Mouse (Mus musculus) large intestine, adult 2 months (tissue): ENCODE results near the gene Dyrk1b. TPM values are rescaled to one million over a fixed set of nuclear protein-coding genes. Genes with fewer than 3 reads are reported as not detected.
"Not testable (repeated sequence)": the region's sequence is repeated elsewhere in the genome, so short reads cannot be mapped to it uniquely, and the experiment has no call there.

Experiments
- DNase-seq: peaks from one replicate; pipeline ENCODE4 v3.0.0-alpha.2; 2012; ENCODE audit warnings: low read depth, low spot score
- WGBS: fragments of 180-500 bp; shearing (Covaris S2); methylation state at CpG from one replicate; pipeline ENCODE4 v1.1.7; 2018; 5-methylcytosine and 5-hydroxymethylcytosine counted together
- polyA plus RNA-seq: library from polyadenylated mRNA; depleted of rRNA; stranded (reverse); fragments of >200 nt; gene quantifications from 2 replicates; pipeline ENCODE4 v1.2.3, GENCODE M21; 2012; rRNA removed

Dyrk1b gene
- polyA plus RNA-seq = 11.3 and 16.1 TPM in 2 replicates

GRCm38 (mm10) chr7:28179228-28179627 is at the start of gene Dyrk1b:
Dyrk1b (plus strand) TSS chr7:28179469.
- under 1% methylated on average over 25 of the region's 25 CpGs for WGBS
- peak; percentile 97 for DNase-seq

GRCm38 (mm10) chr7:28137613-28138012 is 41.7 kb upstream of the Dyrk1b start:
- WGBS = 46% methylated on average over 5 of the region's 5 CpGs
- no peak for DNase-seq

GRCm38 (mm10) chr7:28148263-28148662 is 31.0 kb upstream of the Dyrk1b start:
- WGBS = 8% methylated on average over 3 of the region's 3 CpGs
- peak; percentile 13 for DNase-seq

GRCm38 (mm10) chr7:28149841-28150240 is 29.4 kb upstream of the Dyrk1b start:
- DNase-seq = no peak
- WGBS = 62% methylated on average over 1 of the region's 1 CpGs

DNA sequence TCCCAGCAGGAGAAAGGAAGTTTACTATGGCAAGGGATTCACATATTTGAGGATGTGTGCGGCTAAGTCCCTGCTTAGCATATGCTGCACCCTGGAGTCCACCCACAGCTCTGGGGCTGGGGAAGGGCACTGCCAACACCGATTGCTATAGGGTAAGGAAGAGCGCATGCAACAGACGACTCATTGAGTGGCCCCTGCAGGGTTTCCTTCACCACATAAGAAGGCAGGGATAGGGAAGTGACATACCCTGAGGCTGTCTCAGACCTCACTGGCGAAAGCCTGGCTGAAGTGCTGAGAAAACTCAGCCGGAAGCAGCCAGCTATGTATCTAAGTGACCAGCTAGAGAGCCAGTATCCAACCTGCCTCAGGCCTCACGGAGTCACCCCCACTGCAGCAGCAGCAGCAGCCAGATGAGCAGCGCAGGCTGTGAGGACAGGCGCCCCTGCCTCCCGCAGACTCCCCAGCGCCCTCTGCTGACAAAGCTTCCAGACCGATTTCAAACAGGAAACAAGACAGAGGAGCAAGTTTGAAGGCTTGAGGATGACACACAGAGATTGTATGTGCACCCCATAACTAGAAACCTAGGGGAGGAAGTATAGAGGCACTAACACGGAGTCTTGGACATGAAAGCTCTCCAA is 27.6 kb upstream of the Dyrk1b start:
- 16% methylated on average over 13 of the region's 13 CpGs for WGBS
- DNase-seq = no peak

GRCm38 (mm10) chr7:28153595-28153994 is 25.7 kb upstream of the Dyrk1b start:
- DNase-seq = not testable (repeated sequence)
- WGBS = 27% methylated on average over 5 of the region's 5 CpGs

DNA sequence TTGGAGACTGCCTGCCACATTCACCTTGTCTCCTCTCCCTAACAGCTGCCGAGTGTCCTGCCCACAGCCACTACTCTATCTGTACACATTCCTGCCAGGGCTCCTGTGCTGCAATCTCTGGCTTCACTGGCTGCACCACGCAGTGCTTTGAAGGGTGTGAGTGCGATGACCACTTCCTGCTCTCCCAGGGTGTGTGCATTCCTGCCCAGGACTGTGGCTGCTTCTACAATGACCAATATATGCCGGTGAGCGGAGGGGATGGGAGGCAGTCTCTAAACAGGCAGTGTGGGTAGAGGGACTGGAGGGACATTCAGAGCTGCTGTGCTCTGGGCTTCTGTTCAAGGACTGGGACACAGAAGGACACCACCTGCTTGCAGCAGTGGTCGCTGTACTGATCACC is 20.0 kb upstream of the Dyrk1b start:
- WGBS = 35% methylated on average over 6 of the region's 6 CpGs
- DNase-seq = no peak

GRCm38 (mm10) chr7:28159893-28160292 is 19.4 kb upstream of the Dyrk1b start:
- no peak for DNase-seq
- 90% methylated on average over 3 of the region's 3 CpGs for WGBS

GRCm38 (mm10) chr7:28161163-28161749 is 18.0 kb upstream of the Dyrk1b start:
- no peak for DNase-seq
- WGBS = 20% methylated on average over 9 of the region's 9 CpGs

DNA sequence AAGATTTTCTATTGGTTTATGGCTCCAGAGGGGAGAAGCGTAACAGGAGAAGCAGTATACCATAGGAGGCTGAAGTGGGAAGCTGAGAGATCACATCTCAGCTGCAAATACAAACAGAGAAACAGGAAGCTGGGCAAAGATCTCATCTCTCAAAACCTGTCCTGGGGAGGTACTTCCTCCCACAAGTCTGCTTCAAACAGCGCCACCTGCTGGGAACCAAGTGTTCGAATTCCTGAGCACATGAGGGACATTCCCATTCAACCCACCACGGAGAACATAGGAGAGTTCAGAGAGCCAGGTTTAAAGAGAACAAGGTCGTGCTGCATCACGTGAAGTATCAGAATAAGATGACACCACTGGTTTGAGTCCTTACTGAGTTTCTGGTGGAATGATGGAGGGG is 13.9 kb upstream of the Dyrk1b start:
- WGBS = 84% methylated on average over 6 of the region's 6 CpGs

DNA sequence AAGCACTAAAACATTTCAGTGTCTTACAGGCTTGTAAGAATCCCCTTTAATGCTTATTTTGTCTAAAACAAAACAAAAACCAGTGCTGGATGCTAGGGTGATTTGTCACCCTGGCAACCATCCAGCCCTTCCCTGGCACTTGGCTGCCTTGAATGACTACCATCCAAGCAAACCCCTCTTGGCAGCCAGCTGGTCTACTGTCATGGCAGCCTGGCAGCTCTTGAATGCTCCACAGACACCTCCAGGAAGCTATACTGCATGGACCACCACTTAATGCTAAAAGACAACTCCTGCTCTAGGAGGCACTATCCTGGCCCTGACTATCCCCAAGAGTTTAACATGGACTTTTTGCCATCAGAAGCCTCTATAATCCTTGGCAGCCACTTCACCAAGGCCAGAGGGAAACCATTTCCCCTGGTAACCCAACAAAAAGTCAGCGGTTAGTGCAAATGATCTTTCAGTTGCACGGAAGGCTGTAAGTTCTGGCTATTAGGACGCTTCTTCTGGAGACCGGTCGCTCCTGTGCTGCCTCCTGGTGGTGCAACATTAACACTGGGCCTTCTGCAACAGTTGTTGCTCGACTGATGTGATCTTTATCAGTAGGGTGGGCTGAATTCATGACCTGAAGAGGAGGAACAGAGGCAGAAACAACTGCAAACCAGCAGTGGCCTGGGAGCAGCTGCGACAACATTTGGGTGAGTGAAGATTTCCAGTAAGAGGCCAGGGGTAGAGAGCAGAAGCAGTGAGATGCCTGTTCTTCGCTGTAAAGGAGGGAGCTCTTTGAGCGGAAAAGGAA is 10.8 kb upstream of the Dyrk1b start:
- peak; percentile 58 for DNase-seq

More for the DNA sequence above, 13.9 kb upstream of the Dyrk1b start:
- DNase-seq = no peak

GRCm38 (mm10) chr7:28169489-28170422 is 9.5 kb upstream of the Dyrk1b start, which contains the start of gene Fbl:
Fbl (plus strand) TSS chr7:28169710.
- 1% methylated on average over 79 of the region's 80 CpGs for WGBS
- DNase-seq = peak; percentile 81

More for the DNA sequence above, 10.8 kb upstream of the Dyrk1b start:
- under 1% methylated on average over 9 of the region's 9 CpGs for WGBS

GRCm38 (mm10) chr7:28175358-28175757 is 3.9 kb upstream of the Dyrk1b start:
- 69% methylated on average over 4 of the region's 4 CpGs for WGBS
- no peak for DNase-seq

DNA sequence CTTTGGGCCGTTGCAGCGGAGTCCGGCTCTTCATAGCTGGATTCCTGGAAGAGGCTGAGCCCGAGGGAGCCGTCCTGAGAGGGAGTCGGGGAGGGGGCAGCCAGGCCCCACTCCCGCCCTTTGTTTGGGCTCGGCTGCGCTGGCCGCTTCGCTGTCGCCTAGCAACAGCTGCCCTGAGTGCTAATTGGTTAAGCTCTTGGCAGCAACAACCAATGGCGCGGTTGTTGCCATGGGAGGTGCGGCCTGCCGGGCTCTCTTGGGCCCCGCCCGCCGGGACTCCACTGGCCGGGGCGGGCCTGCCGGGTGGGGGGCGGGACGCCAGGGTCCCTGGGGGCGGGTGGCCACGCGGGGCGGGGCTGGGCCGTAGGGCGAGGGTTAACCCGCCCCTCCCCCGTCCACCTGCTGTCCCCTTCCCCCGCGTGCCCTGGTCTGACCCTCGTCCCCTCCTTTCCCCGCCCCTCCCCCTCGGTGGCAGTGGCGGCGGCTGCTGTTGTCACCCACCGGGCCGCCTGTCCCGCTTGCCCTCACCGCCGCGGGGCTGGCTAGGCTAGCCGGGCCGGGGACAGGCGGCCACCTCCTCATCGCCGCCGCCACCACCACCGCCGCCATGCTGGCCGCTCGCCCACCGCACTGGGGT is 590 bp downstream of the Dyrk1b start:
- 1% methylated on average over 53 of the region's 56 CpGs for WGBS
- peak; percentile 89 for DNase-seq

GRCm38 (mm10) chr7:28180890-28181289 is 1.6 kb downstream of the Dyrk1b start:
- DNase-seq = no peak
- WGBS = 65% methylated on average over 5 of the region's 5 CpGs

- WGBS = 95% methylated on average over 12 of the region's 12 CpGs
- no peak for DNase-seq
Observed at GRCm38 (mm10) chr7:28181376-28181775, 2.1 kb downstream of the Dyrk1b start.

DNA sequence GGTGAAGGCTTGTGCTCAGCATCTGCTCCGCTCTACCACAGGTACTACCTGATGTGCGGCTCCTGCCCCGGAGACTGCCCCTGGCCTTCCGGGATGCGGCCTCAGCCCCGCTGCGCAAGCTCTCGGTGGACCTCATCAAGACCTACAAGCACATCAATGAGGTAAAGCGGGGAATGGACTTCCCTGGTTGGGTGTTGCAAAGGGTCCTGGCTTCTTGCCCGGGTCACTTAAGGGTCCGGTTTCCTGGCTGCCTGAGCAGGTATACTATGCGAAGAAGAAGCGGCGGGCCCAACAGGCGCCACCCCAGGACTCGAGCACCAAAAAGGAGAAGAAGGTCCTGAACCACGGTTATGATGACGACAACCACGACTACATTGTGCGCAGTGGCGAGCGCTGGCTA is 3.1 kb downstream of the Dyrk1b start:
- 92% methylated on average over 22 of the region's 22 CpGs for WGBS
- no peak for DNase-seq

DNA sequence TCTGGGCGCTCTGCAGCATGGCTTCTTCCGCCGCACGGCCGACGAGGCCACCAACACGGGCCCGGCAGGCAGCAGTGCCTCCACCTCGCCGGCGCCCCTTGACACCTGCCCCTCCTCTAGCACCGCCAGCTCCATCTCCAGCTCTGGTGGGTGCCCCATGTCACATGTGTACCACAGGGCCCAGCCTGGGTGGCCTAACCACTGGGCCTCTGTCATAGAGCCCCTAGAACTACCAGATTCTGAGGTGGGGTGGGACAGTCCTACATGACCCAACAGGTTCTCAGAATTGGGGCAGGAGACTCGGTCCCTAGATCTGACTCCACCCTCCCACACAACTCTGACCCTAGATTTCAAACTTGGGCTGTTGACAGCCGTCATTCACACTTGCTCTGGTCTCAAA is 6.6 kb downstream of the Dyrk1b start:
- no peak for DNase-seq

DNA sequence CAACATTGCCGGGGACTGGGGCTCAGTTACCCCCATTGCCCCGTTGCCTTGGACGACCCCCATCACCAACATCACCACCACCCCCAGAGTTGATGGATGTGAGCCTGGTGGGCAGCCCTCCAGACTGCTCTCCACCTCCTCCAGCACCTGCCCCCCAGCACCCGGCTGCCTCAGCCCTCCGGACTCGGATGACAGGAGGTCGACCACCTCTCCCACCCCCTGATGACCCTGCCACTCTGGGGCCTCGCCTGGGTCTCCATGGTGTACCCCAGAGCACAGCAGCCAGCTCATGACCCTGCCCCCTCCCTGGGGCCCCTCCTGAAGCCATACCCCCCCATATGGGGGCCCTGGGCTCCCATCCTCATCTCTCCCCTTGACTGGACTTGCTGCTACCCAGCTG is 7.4 kb downstream of the Dyrk1b start:
- DNase-seq = no peak
- WGBS = 90% methylated on average over 8 of the region's 8 CpGs

More for the DNA sequence above, 6.6 kb downstream of the Dyrk1b start:
- 94% methylated on average over 14 of the region's 14 CpGs for WGBS
